Mouse (Mus musculus) kidney, adult 2 months (tissue): ENCODE measurements at regions not wholly inside any gene's neighbourhood (a gene's known extent, or its start where the extent isn't known, plus 50 kb on each side); places are given as distances from the start of the nearest gene placed in this dataset.

ENCODE experiments used
- CTCF ChIP-seq: fragments of 200-500 bp; conservative IDR thresholded peaks from 2 replicates; pipeline ENCODE4 v1.5.1; 2011; ENCODE audit warnings: low read depth, mild to moderate bottlenecking, control low read depth, low read length, moderate library complexity, mixed read lengths; ENCODE audit not compliant: insufficient read depth, insufficient read length
- POLR2A ChIP-seq: fragments of 200-500 bp; IDR thresholded peaks from one replicate; pipeline ENCODE4 v1.6.1; 2011; ENCODE audit warnings: low read depth, low read length, control low read depth

DNA sequence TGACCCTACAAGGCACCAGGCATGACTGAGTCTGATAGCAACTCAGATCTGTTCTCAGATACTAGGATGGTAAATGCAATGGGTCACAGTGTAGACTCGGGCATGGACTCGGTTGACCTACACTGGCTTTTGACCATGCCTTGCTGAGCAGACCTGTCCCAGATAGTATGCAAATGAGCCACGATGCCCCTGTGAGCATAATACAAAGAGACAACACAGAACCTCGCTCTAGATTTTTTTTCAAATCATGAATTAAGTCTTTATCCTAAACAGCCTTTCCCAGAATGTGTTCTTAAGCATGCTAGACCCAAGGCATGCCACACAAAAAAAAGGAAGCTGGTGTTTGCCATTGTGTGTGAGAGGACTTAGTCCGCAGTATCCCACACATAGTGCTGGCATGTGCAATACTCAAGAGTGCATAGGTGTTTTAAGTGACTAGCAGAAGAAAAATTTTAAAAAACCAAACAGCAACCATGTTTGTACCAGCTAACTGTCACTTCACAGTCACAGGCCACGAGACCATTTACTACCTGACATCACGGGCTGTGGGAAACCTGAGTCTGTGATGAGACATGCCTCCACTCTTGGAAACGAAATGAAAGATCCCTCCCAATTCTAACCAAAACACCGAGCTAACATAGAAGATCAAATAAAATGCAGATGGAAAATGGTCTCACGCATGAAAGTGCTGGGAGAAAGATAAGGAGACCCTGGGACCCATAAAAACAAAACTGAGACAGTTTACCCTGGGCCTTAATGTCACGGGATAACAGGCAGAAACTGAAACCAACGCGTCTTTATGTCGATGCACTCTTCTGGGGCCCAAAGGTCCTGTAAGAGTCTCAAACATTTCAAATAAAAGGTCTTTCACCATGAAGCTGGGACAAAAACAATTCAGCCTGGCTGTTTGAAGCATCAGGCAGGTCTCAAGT lies 95.2 kb downstream of the Fasl start:
- no peak for TF ChIP-seq CTCF
- no peak for TF ChIP-seq POLR2A
